Mouse (Mus musculus) left cerebral cortex, adult 6 months (tissue): ENCODE data around the gene Gm5741. TPM values are rescaled to one million over a fixed set of nuclear protein-coding genes. Genes with fewer than 3 reads are reported as not detected.

ENCODE experiments used
- long read RNA-seq, 2 experiments: library from polyadenylated mRNA; unstranded; transcript quantifications; one replicate each; pipeline ENCODE4 v2.0.0; 2019 to 2020
- polyA plus RNA-seq: library from polyadenylated mRNA; unstranded; fragments of <200 nt; fragmentation: Nextera tagmentation; gene quantifications from 2 replicates; pipeline ENCODE4 v1.2.3, GENCODE M21; 2021

Gm5741 gene
- not detected in 2 replicates for polyA plus RNA-seq
- long read RNA-seq, experiment 1: 0 reads
- long read RNA-seq, experiment 2: 0 reads

GRCm38 (mm10) chr8:85067982-85068381 is at the start of gene Gm5741:
Gm5741 (minus strand) TSS chr8:85067982.

GRCm38 (mm10) chr8:85083108-85083813 is 15.5 kb upstream of the Gm5741 start, which contains the start of gene Man2b1:
Man2b1 (plus strand) TSS chr8:85083270.

GRCm38 (mm10) chr8:85081216-85081555 is 13.4 kb upstream of the Gm5741 start, which contains the start of gene Wdr83:
Wdr83 (minus strand) TSS chr8:85081306.

GRCm38 (mm10) chr8:85080532-85081215 is 12.9 kb upstream of the Gm5741 start, which contains the start of gene Wdr83os:
Wdr83os (plus strand) TSS chr8:85080740.

GRCm38 (mm10) chr8:85071514-85072281 is 3.9 kb upstream of the Gm5741 start, which contains the start of gene Dhps:
Dhps (plus strand) TSS chr8:85071757.

GRCm38 (mm10) chr8:85059879-85060616 is 7.7 kb downstream of the Gm5741 start, which contains the start of gene Fbxw9:
Fbxw9 (plus strand) TSS chr8:85060055.

GRCm38 (mm10) chr8:85036718-85037365 is 30.9 kb downstream of the Gm5741 start, which contains the start of gene Tnpo2:
Tnpo2 (plus strand) TSS chr8:85036915.

GRCm38 (mm10) chr8:85026670-85027515 is 40.9 kb downstream of the Gm5741 start, which contains the start of gene Trir:
Trir (plus strand) TSS chr8:85026823.

GRCm38 (mm10) chr8:85025098-85025932 is 42.5 kb downstream of the Gm5741 start, which contains the start of gene Asna1:
Asna1 (minus strand) TSS chr8:85025281.

Other genes with a start within 250 kb of the Gm5741 start
- gene Dand5, start 245.2 kb downstream of the Gm5741 start, polyA plus RNA-seq: 19.8 and 22.2 TPM in 2 replicates
- 46.3 and 55.1 TPM in 2 replicates for gene Gadd45gip1, start 236.5 kb downstream of the Gm5741 start, polyA plus RNA-seq
- gene Rad23a, start 227.3 kb downstream of the Gm5741 start, polyA plus RNA-seq: 149 and 190 TPM in 2 replicates
- 138 and 151 TPM in 2 replicates for gene Calr, start 221.0 kb downstream of the Gm5741 start, polyA plus RNA-seq
- 20.6 and 22.2 TPM in 2 replicates for gene Farsa, start 211.0 kb downstream of the Gm5741 start, polyA plus RNA-seq
- gene Syce2, start 195.9 kb downstream of the Gm5741 start, polyA plus RNA-seq: 7.5 and 8.4 TPM in 2 replicates
- 19.7 and 26.0 TPM in 2 replicates for gene Gcdh, start 174.1 kb downstream of the Gm5741 start, polyA plus RNA-seq
- gene Klf1, start 166.1 kb downstream of the Gm5741 start, polyA plus RNA-seq: 0.12 and 0.31 TPM in 2 replicates
- gene Dnase2a, start 159.4 kb downstream of the Gm5741 start, polyA plus RNA-seq: 4.7 and 4.8 TPM in 2 replicates
- gene Mast1, start 130.6 kb downstream of the Gm5741 start, polyA plus RNA-seq: 9.3 and 21.9 TPM in 2 replicates
- 0.22 and 0.26 TPM in 2 replicates for gene Rtbdn, start 121.0 kb downstream of the Gm5741 start, polyA plus RNA-seq
- gene Gm49661, start 98.5 kb downstream of the Gm5741 start, polyA plus RNA-seq: not detected in 2 replicates
- 606 and 755 TPM in 2 replicates for gene Prdx2, start 98.4 kb downstream of the Gm5741 start, polyA plus RNA-seq
- gene Rnaseh2a, start 98.2 kb downstream of the Gm5741 start, polyA plus RNA-seq: 49.5 and 54.5 TPM in 2 replicates
- gene Junb, start 89.3 kb downstream of the Gm5741 start, polyA plus RNA-seq: 127 and 330 TPM in 2 replicates
- 4.2 and 6.7 TPM in 2 replicates for gene Hook2, start 77.4 kb downstream of the Gm5741 start, polyA plus RNA-seq
- gene Best2, start 53.5 kb downstream of the Gm5741 start, polyA plus RNA-seq: not detected in 2 replicates
- 30.3 and 93.5 TPM in 2 replicates for gene Asna1, start 42.7 kb downstream of the Gm5741 start, polyA plus RNA-seq
- 31.7 and 158 TPM in 2 replicates for gene Trir, start 41.2 kb downstream of the Gm5741 start, polyA plus RNA-seq
- gene Tnpo2, start 31.1 kb downstream of the Gm5741 start, polyA plus RNA-seq: 25.2 and 34.4 TPM in 2 replicates
- 12.5 and 21.0 TPM in 2 replicates for gene Fbxw9, start 7.9 kb downstream of the Gm5741 start, polyA plus RNA-seq
- gene Dhps, start 3.8 kb upstream of the Gm5741 start, polyA plus RNA-seq: 72.9 and 74.5 TPM in 2 replicates
- 114 and 122 TPM in 2 replicates for gene Wdr83os, start 12.8 kb upstream of the Gm5741 start, polyA plus RNA-seq
- gene Wdr83, start 13.3 kb upstream of the Gm5741 start, polyA plus RNA-seq: 30.0 and 38.6 TPM in 2 replicates
- 13.9 and 19.1 TPM in 2 replicates for gene Man2b1, start 15.3 kb upstream of the Gm5741 start, polyA plus RNA-seq
- gene Zfp791, start 55.1 kb upstream of the Gm5741 start, polyA plus RNA-seq: 1.3 and 1.7 TPM in 2 replicates
- gene Cks1brt, start 83.9 kb upstream of the Gm5741 start, polyA plus RNA-seq: not detected in 2 replicates
- not detected in 2 replicates for gene Olfr371, start 158.0 kb upstream of the Gm5741 start, polyA plus RNA-seq
- gene Orc6, start 231.7 kb upstream of the Gm5741 start, polyA plus RNA-seq: 44.4 and 46.6 TPM in 2 replicates
- 68.8 and 96.4 TPM in 2 replicates for gene Vps35, start 231.8 kb upstream of the Gm5741 start, polyA plus RNA-seq